Mouse (Mus musculus) embryo, embryonic 9.5 days (tissue): ENCODE measurements at regions not wholly inside any gene's neighbourhood (a gene's known extent, or its start where the extent isn't known, plus 50 kb on each side); places are given as distances from the start of the nearest gene placed in this dataset.
A peak's percentile ranks its signal among the peaks of the same experiment; 100 is the strongest.

ENCODE experiments used
- DNase-seq: peaks from one replicate; pipeline ENCODE4 v3.0.0-alpha.2; 2017; ENCODE audit errors: extremely low spot score

GRCm38 (mm10) chr15:95714408-95714807, 58.6 kb upstream of the Dbx2 start:
- DNase-seq: no peak

GRCm38 (mm10) chr15:95715941-95716340, 60.2 kb upstream of the Dbx2 start:
- no peak for DNase-seq

- no peak for DNase-seq
Observed at GRCm38 (mm10) chr15:95723699-95724098, 66.9 kb upstream of the Ano6 start.

GRCm38 (mm10) chr15:95725866-95726265, 64.8 kb upstream of the Ano6 start:
- DNase-seq: peak; percentile 73

- DNase-seq: no peak
Observed at GRCm38 (mm10) chr15:95726516-95726915, 64.1 kb upstream of the Ano6 start.

- DNase-seq: no peak
Observed at GRCm38 (mm10) chr15:95735746-95736145, 54.9 kb upstream of the Ano6 start.
